Mouse (Mus musculus) ES-E14 (cell line): ENCODE results near the gene Nmnat2.

Experiments used
- CHD2 ChIP-seq: IDR thresholded peaks from 2 replicates; pipeline ENCODE4 v1.6.1; 2014; ENCODE audit warnings: mild to moderate bottlenecking, low read depth, low read length, inconsistent platforms
- HCFC1 ChIP-seq: IDR thresholded peaks from 2 replicates; pipeline ENCODE4 v1.6.1; 2012; ENCODE audit warnings: low read length, inconsistent platforms, borderline replicate concordance; ENCODE audit not compliant: insufficient read depth
- ZNF384 ChIP-seq: IDR thresholded peaks from 2 replicates; pipeline ENCODE4 v1.6.1; 2012; ENCODE audit warnings: low read depth, low read length, inconsistent platforms

GRCm38 (mm10) chr1:153098586-153098985 is 143.8 kb downstream of the Nmnat2 start:
- no peak for TF ChIP-seq CHD2
- no peak for TF ChIP-seq HCFC1
- no peak for TF ChIP-seq ZNF384
